Mouse (Mus musculus): Measurements from ENCODE around the gene Plscr1. TPM values are rescaled to one million over a fixed set of nuclear protein-coding genes. Genes with fewer than 3 reads are reported as not detected.

The Plscr1 gene
- polyA plus RNA-seq, 1 experiment from 2014 or later = 82.5 TPM

- Histone ChIP-seq H3K4me1 (ENCODE audit: insufficient read depth, low read length) (0 out of 2 replicates have a peak, but pooled peaks cover 3% of the 10 kb centered on the region), H3K9ac (replicated peaks; ENCODE audit: low read length) (no peak overlapping the region), H3K27me3 (ENCODE audit: insufficient read depth, low read length) (no peaks in the 10 kb centered on the region), H3K36me3 (ENCODE audit: insufficient read depth, low read length) (no peaks in the 10 kb centered on the region), H3K4me2 (replicated peaks; ENCODE audit: low read depth, low read length) (no peak overlapping the region), H3K9me3 (ENCODE audit: low read length) (no peaks in the 10 kb centered on the region), H3K4me3 (ENCODE audit: low read length) (no peak overlapping the region), H3K27ac (ENCODE audit: low read length) (no peak overlapping the region)
- no peak for ATAC-seq (ENCODE audit: low FRiP score, low TSS enrichment)
Measured at GRCm38 (mm10) chr9:92221480-92221879, 28.1 kb upstream of the Plscr1 start.

GRCm38 (mm10) chr9:92224598-92225231, 24.8 kb upstream of the Plscr1 start:
- 86% methylated on average over 1 of the region's 1 CpGs for WGBS
- ATAC-seq (ENCODE audit: low FRiP score, low TSS enrichment) = no peak

GRCm38 (mm10) chr9:92226127-92226655, 23.4 kb upstream of the Plscr1 start:
- no peak for ATAC-seq (ENCODE audit: low FRiP score, low TSS enrichment)
- Histone ChIP-seq H3K9ac (replicated peaks; ENCODE audit: low read length) (no peak overlapping the region), H3K36me3 (ENCODE audit: insufficient read depth, low read length) (no peaks in the 10 kb centered on the region), H3K27ac (ENCODE audit: low read length) (no peak overlapping the region), H3K9me3 (ENCODE audit: low read length) (no peaks in the 10 kb centered on the region), H3K4me3 (ENCODE audit: low read length) (no peak overlapping the region), H3K4me1 (ENCODE audit: insufficient read depth, low read length) (no peaks in the 10 kb centered on the region), H3K27me3 (ENCODE audit: insufficient read depth, low read length) (no peaks in the 10 kb centered on the region), H3K4me2 (replicated peaks; ENCODE audit: low read depth, low read length) (no peak overlapping the region)
- 79% methylated on average over 3 of the region's 3 CpGs for WGBS

More at GRCm38 (mm10) chr9:92224598-92225231, 24.8 kb upstream of the Plscr1 start:
- H3K36me3 ChIP-seq (ENCODE audit: insufficient read depth, low read length) = no peaks in the 10 kb centered on the region
- no peaks in the 10 kb centered on the region for H3K9me3 ChIP-seq (ENCODE audit: low read length)
- H3K27me3 ChIP-seq (ENCODE audit: insufficient read depth, low read length) = no peaks in the 10 kb centered on the region
- no peak overlapping the region for H3K4me2 ChIP-seq (replicated peaks; ENCODE audit: low read depth, low read length)
- no peak overlapping the region for H3K4me3 ChIP-seq (ENCODE audit: low read length)
- H3K4me1 ChIP-seq (ENCODE audit: insufficient read depth, low read length) = 0 out of 2 replicates have a peak, but pooled peaks cover 3% of the 10 kb centered on the region
- H3K27ac ChIP-seq (ENCODE audit: low read length) = no peak overlapping the region
- no peak overlapping the region for H3K9ac ChIP-seq (replicated peaks; ENCODE audit: low read length)

GRCm38 (mm10) chr9:92226795-92227194, 22.8 kb upstream of the Plscr1 start:
- H3K9ac ChIP-seq (replicated peaks; ENCODE audit: low read length) = no peak overlapping the region
- no peak overlapping the region for H3K27ac ChIP-seq (ENCODE audit: low read length)
- no peaks in the 10 kb centered on the region for H3K9me3 ChIP-seq (ENCODE audit: low read length)
- H3K36me3 ChIP-seq (ENCODE audit: insufficient read depth, low read length) = no peaks in the 10 kb centered on the region
- no peaks in the 10 kb centered on the region for H3K27me3 ChIP-seq (ENCODE audit: insufficient read depth, low read length)
- H3K4me2 ChIP-seq (replicated peaks; ENCODE audit: low read depth, low read length) = no peak overlapping the region
- H3K4me3 ChIP-seq (ENCODE audit: low read length) = no peak overlapping the region
- ATAC-seq (ENCODE audit: low FRiP score, low TSS enrichment) = no peak
- H3K4me1 ChIP-seq (ENCODE audit: insufficient read depth, low read length) = no peaks in the 10 kb centered on the region
- WGBS = 86% methylated on average over 3 of the region's 3 CpGs

GRCm38 (mm10) chr9:92228867-92229832, 20.4 kb upstream of the Plscr1 start:
- Histone ChIP-seq H3K36me3 (ENCODE audit: insufficient read depth, low read length) (no peaks in the 10 kb centered on the region), H3K9ac (replicated peaks; ENCODE audit: low read length) (no peak overlapping the region), H3K9me3 (ENCODE audit: low read length) (no peaks in the 10 kb centered on the region), H3K27ac (ENCODE audit: low read length) (no peak overlapping the region), H3K27me3 (ENCODE audit: insufficient read depth, low read length) (no peaks in the 10 kb centered on the region), H3K4me1 (ENCODE audit: insufficient read depth, low read length) (no peaks in the 10 kb centered on the region), H3K4me2 (replicated peaks; ENCODE audit: low read depth, low read length) (no peak overlapping the region), H3K4me3 (ENCODE audit: low read length) (no peak overlapping the region)
- no peak for ATAC-seq (ENCODE audit: low FRiP score, low TSS enrichment)
- WGBS = 70% methylated on average over 16 of the region's 16 CpGs

GRCm38 (mm10) chr9:92229833-92230205, 19.7 kb upstream of the Plscr1 start:
- ATAC-seq (ENCODE audit: low FRiP score, low TSS enrichment) = no peak
- Histone ChIP-seq H3K27me3 (ENCODE audit: insufficient read depth, low read length) (no peaks in the 10 kb centered on the region), H3K9ac (replicated peaks; ENCODE audit: low read length) (no peak overlapping the region), H3K36me3 (ENCODE audit: insufficient read depth, low read length) (no peaks in the 10 kb centered on the region), H3K9me3 (ENCODE audit: low read length) (no peaks in the 10 kb centered on the region), H3K27ac (ENCODE audit: low read length) (no peak overlapping the region), H3K4me2 (replicated peaks; ENCODE audit: low read depth, low read length) (no peak overlapping the region), H3K4me1 (ENCODE audit: insufficient read depth, low read length) (no peaks in the 10 kb centered on the region), H3K4me3 (ENCODE audit: low read length) (no peak overlapping the region)
- 31% methylated on average over 2 of the region's 2 CpGs for WGBS

GRCm38 (mm10) chr9:92234901-92235458, 14.6 kb upstream of the Plscr1 start:
- 81% methylated on average over 11 of the region's 11 CpGs for WGBS
- H3K9ac ChIP-seq (replicated peaks; ENCODE audit: low read length) = no peak overlapping the region
- no peaks in the 10 kb centered on the region for H3K9me3 ChIP-seq (ENCODE audit: low read length)
- H3K27ac ChIP-seq (ENCODE audit: low read length) = no peak overlapping the region
- no peaks in the 10 kb centered on the region for H3K27me3 ChIP-seq (ENCODE audit: insufficient read depth, low read length)
- H3K4me1 ChIP-seq (ENCODE audit: insufficient read depth, low read length) = no peaks in the 10 kb centered on the region
- H3K36me3 ChIP-seq (ENCODE audit: insufficient read depth, low read length) = no peaks in the 10 kb centered on the region
- H3K4me2 ChIP-seq (replicated peaks; ENCODE audit: low read depth, low read length) = no peak overlapping the region
- H3K4me3 ChIP-seq (ENCODE audit: low read length) = no peak overlapping the region
- no peak for ATAC-seq (ENCODE audit: low FRiP score, low TSS enrichment)

GRCm38 (mm10) chr9:92248773-92249446, 640 bp upstream of the Plscr1 start:
- 74% methylated on average over 7 of the region's 7 CpGs for WGBS
- Histone ChIP-seq H3K4me2 (replicated peaks; ENCODE audit: low read depth, low read length) (peak overlapping the region; percentile 60), H3K4me1 (ENCODE audit: insufficient read depth, low read length) (peaks cover 26% of the 10 kb centered on the region), H3K27ac (ENCODE audit: low read length) (peak overlapping the region; percentile 99; the same call in 1 of the 2 replicates), H3K36me3 (ENCODE audit: insufficient read depth, low read length) (no peaks in the 10 kb centered on the region), H3K9me3 (ENCODE audit: low read length) (no peaks in the 10 kb centered on the region; the same call in 1 of the 2 replicates), H3K4me3 (ENCODE audit: low read length) (peak overlapping the region; percentile 71; the same call in 1 of the 2 replicates), H3K27me3 (ENCODE audit: insufficient read depth, low read length) (no peaks in the 10 kb centered on the region), H3K9ac (replicated peaks; ENCODE audit: low read length) (no peak overlapping the region)
- ATAC-seq (ENCODE audit: low FRiP score, low TSS enrichment) = no peak

GRCm38 (mm10) chr9:92249987-92250772, 630 bp downstream of the Plscr1 start:
- WGBS = under 1% methylated on average over 40 of the region's 40 CpGs
- peak overlapping the region; percentile 83 for H3K9ac ChIP-seq (replicated peaks; ENCODE audit: low read length)
- no peaks in the 10 kb centered on the region for H3K27me3 ChIP-seq (ENCODE audit: insufficient read depth, low read length)
- H3K27ac ChIP-seq (ENCODE audit: low read length) = peak overlapping the region; percentile 99
- H3K9me3 ChIP-seq (ENCODE audit: low read length) = no peaks in the 10 kb centered on the region; the same call in 1 of the 2 replicates
- ATAC-seq (ENCODE audit: low FRiP score, low TSS enrichment) = peak; percentile 97
- peak overlapping the region; percentile 71 for H3K4me3 ChIP-seq (ENCODE audit: low read length)
- peak overlapping the region; percentile 60 for H3K4me2 ChIP-seq (replicated peaks; ENCODE audit: low read depth, low read length)
- H3K36me3 ChIP-seq (ENCODE audit: insufficient read depth, low read length) = no peaks in the 10 kb centered on the region
- peaks cover 29% of the 10 kb centered on the region for H3K4me1 ChIP-seq (ENCODE audit: insufficient read depth, low read length)

Measured in kidney, embryonic 16.5 days (tissue).